Mouse (Mus musculus) ES-Bruce4 (cell line): ENCODE measurements around the gene Rad50. TPM values are rescaled to one million over a fixed set of nuclear protein-coding genes. Genes with fewer than 3 reads are reported as not detected.

Source experiments
- H3K27ac ChIP-seq: 2 replicates; pipeline ENCODE4 v1.5.1; 2012; ENCODE audit warnings: low read length, inconsistent platforms; ENCODE audit not compliant: insufficient read depth
- H3K27me3 ChIP-seq: 2 replicates; pipeline ENCODE4 v1.6.1; 2012; ENCODE audit warnings: mild to moderate bottlenecking, low read length, inconsistent platforms; ENCODE audit not compliant: control insufficient read depth, poor library complexity, insufficient read depth, severe bottlenecking
- H3K36me3 ChIP-seq: 2 replicates; pipeline ENCODE4 v1.6.1; 2012; ENCODE audit warnings: inconsistent platforms, mild to moderate bottlenecking, low read length, moderate library complexity; ENCODE audit not compliant: control insufficient read depth, poor library complexity, insufficient read depth, severe bottlenecking
- H3K4me1 ChIP-seq: one replicate; pipeline ENCODE4 v1.8.1; 2011; ENCODE audit warnings: low read length; ENCODE audit not compliant: control insufficient read depth, insufficient read depth
- H3K4me3 ChIP-seq: 2 replicates; pipeline ENCODE4 v1.5.1; 2011; ENCODE audit warnings: low read depth, mild to moderate bottlenecking, low read length
- H3K9ac ChIP-seq: 2 replicates; pipeline ENCODE4 v1.6.1; 2012; ENCODE audit warnings: low read depth, mild to moderate bottlenecking, inconsistent platforms; ENCODE audit not compliant: poor library complexity, severe bottlenecking
- H3K9me3 ChIP-seq: replicated peaks from 2 replicates; pipeline ENCODE4 v1.6.1; 2012; ENCODE audit warnings: mild to moderate bottlenecking, low read length, inconsistent platforms; ENCODE audit not compliant: control insufficient read depth, poor library complexity, insufficient read depth, severe bottlenecking
- CTCF ChIP-seq: IDR thresholded peaks from one replicate; pipeline ENCODE4 v1.8.1; 2011; ENCODE audit warnings: low read depth, low read length
- EP300 ChIP-seq: IDR thresholded peaks from 2 replicates; pipeline ENCODE4 v1.6.1; 2011; ENCODE audit warnings: low read depth, low read length; ENCODE audit not compliant: insufficient read depth
- POLR2A ChIP-seq: IDR thresholded peaks from one replicate; pipeline ENCODE4 v1.8.1; 2011; ENCODE audit warnings: low read length; ENCODE audit not compliant: insufficient read depth
- polyA plus RNA-seq: library from polyadenylated mRNA; stranded (reverse); fragments of >200 nt; gene quantifications from 2 replicates; pipeline ENCODE4 v1.2.4, GENCODE M21; 2011; ENCODE audit warnings: low read depth; ENCODE audit not compliant: missing spikeins, insufficient read depth, insufficient read length

Rad50 gene
- polyA plus RNA-seq, 1 experiment, result 73.2 TPM

DNA sequence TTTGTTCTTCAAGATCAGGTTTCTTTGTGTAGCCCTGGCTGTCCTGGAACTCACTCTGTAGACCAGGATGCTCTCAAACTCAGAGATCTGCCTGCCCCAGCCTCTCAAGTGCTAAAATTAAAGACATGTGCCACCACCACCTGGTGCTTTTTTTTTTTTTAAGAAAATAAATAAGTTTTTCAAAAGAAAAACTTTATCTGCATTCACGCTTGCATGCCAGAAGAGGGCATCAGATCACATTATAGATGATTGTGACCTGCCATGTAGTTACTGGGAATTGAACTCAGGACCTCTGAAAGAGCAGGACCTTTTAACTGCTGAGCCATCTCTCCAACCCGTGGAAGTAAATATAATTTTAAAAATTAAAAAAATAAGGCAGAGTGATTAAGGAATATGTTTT is 38.1 kb upstream of the Rad50 start:
- TF ChIP-seq EP300 (no peak), CTCF (no peak)
- no peak overlapping the region for H3K27ac ChIP-seq
- no peaks in the 10 kb centered on the region for H3K9me3 ChIP-seq
- no peak overlapping the region for H3K9ac ChIP-seq
- no peak overlapping the region for H3K4me3 ChIP-seq
- peaks cover 5% of the 10 kb centered on the region for H3K4me1 ChIP-seq
- H3K27me3 ChIP-seq, result no peaks in the 10 kb centered on the region
- no peaks in the 10 kb centered on the region for H3K36me3 ChIP-seq

DNA sequence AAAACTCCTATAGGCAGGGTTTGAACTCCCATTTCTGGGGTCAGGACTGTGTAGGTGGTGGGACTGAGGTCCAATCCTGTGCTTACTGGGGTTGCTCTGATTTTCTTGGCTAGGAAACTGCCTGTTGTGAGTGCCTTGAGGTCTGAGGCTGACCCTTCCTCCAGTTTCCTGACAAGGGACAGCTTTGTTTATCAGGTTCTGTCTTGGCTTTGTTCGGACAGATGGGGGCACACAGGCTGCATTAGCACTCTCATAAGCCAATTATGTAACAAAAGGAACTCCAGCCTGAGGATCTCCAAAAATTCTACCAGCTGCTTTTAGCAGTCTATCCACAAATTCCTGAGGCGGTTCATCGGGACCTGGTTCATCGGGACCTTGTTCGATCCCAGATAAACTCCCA is 35.2 kb upstream of the Rad50 start:
- H3K36me3 ChIP-seq, result no peaks in the 10 kb centered on the region
- H3K27ac ChIP-seq, result no peak overlapping the region
- peaks cover 4% of the 10 kb centered on the region for H3K4me1 ChIP-seq
- H3K4me3 ChIP-seq, result no peak overlapping the region
- H3K9me3 ChIP-seq, result no peaks in the 10 kb centered on the region
- H3K9ac ChIP-seq, result no peak overlapping the region
- TF ChIP-seq CTCF (no peak), EP300 (0 out of 2 replicates have a peak, but pooled peaks have one; percentile 39), POLR2A (no peak)
- H3K27me3 ChIP-seq, result no peaks in the 10 kb centered on the region

DNA sequence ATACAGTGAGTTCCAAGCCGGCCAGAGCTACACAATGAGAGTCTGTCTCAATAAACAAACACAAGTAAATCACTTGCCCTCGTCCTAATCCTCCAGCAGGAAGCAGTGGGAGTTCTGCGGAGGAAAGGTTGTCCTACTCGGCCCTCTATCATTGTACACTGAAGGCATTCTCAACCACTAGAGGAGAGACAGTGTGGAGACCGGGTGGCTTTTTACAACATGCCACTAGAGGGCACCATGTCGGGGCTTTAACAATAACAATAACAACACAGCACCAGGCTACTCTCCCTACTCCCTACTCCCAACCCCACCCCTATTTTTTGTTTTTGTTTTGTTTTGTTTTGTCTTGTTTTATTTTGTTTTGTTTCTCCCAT is 30.4 kb upstream of the Rad50 start:
- no peak overlapping the region for H3K27ac ChIP-seq
- TF ChIP-seq POLR2A, result no peak
- peak; percentile 47 for TF ChIP-seq CTCF
- H3K4me1 ChIP-seq, result no peaks in the 10 kb centered on the region
- no peaks in the 10 kb centered on the region for H3K27me3 ChIP-seq
- no peak overlapping the region for H3K4me3 ChIP-seq
- no peaks in the 10 kb centered on the region for H3K36me3 ChIP-seq
- no peaks in the 10 kb centered on the region for H3K9me3 ChIP-seq
- H3K9ac ChIP-seq, result no peak overlapping the region

- H3K27ac ChIP-seq, result no peak overlapping the region
- TF ChIP-seq CTCF (peak; percentile 85), EP300 (no peak)
Observed at GRCm38 (mm10) chr11:53736771-53737572, 29.9 kb upstream of the Rad50 start.

GRCm38 (mm10) chr11:53735682-53736245 is 28.6 kb upstream of the Rad50 start:
- H3K4me1 ChIP-seq, result no peaks in the 10 kb centered on the region
- H3K36me3 ChIP-seq, result no peaks in the 10 kb centered on the region
- H3K27ac ChIP-seq, result no peak overlapping the region
- H3K9ac ChIP-seq, result no peak overlapping the region
- 0 out of 2 replicates have a peak overlapping the region, but pooled peaks have one; percentile 21 for H3K4me3 ChIP-seq
- H3K27me3 ChIP-seq, result no peaks in the 10 kb centered on the region
- no peak for TF ChIP-seq POLR2A
- peak; percentile 43; the same call in 1 of the 2 replicates for TF ChIP-seq EP300
- TF ChIP-seq CTCF, result peak; percentile 98
- H3K9me3 ChIP-seq, result no peaks in the 10 kb centered on the region

More at GRCm38 (mm10) chr11:53736771-53737572, 29.9 kb upstream of the Rad50 start:
- no peak overlapping the region for H3K9ac ChIP-seq
- no peaks in the 10 kb centered on the region for H3K4me1 ChIP-seq
- no peaks in the 10 kb centered on the region for H3K9me3 ChIP-seq
- H3K36me3 ChIP-seq, result no peaks in the 10 kb centered on the region
- H3K27me3 ChIP-seq, result no peaks in the 10 kb centered on the region
- H3K4me3 ChIP-seq, result no peak overlapping the region

- Histone ChIP-seq H3K27me3 (no peaks in the 10 kb centered on the region), H3K4me1 (no peaks in the 10 kb centered on the region), H3K9ac (no peak overlapping the region), H3K4me3 (no peak overlapping the region), H3K27ac (no peak overlapping the region), H3K9me3 (no peaks in the 10 kb centered on the region), H3K36me3 (no peaks in the 10 kb centered on the region)
- TF ChIP-seq EP300 (no peak), POLR2A (no peak), CTCF (no peak)
Observed at GRCm38 (mm10) chr11:53734970-53735681, 28.0 kb upstream of the Rad50 start.
